Comparison of ENCODE assay signal across 22 mouse cellular contexts in genomic region chr12:84365137-84365536, GRCm38 (mm10). TPM values are rescaled to one million over a fixed set of nuclear protein-coding genes. Genes with fewer than 3 reads are reported as not detected.
DNase-seq lines count a peak whose midpoint lies in the region; TF ChIP-seq lines count a peak whose summit lies in the region.
"Had no signal": no experiment of that assay in that cellular context is flagged by ENCODE, and none has a peak within 500 bp of the region (broad histone marks: within the 10 kb centered on the region; RNA-seq: fewer than 3 reads in every experiment).

No protein-coding gene starts in this region.

- H3K9me3 ChIP-seq in E14TG2a.4 (ENCODE audit: low read length) (no peaks in the 10 kb centered on the region), ES-E14 (ENCODE audit: control insufficient read depth, insufficient read depth, low read depth, low read length) (no peaks in the 10 kb centered on the region)
- H3K9me3 ChIP-seq: embryonic facial prominence, embryonic 13.5 days; embryonic facial prominence, embryonic 15.5 days; forebrain, embryonic 13.5 days; forebrain, embryonic 15.5 days had no signal

- no peak overlapping the region for H3K27ac ChIP-seq in ES-E14 (ENCODE audit: insufficient read depth, low read depth, low read length, poor library complexity, severe bottlenecking)
- H3K27ac ChIP-seq: embryonic facial prominence, embryonic 13.5 days; embryonic facial prominence, embryonic 15.5 days; forebrain, embryonic 13.5 days; forebrain, embryonic 15.5 days had no signal

- H3K36me3 ChIP-seq in E14TG2a.4 (ENCODE audit: insufficient read depth, low read length) (peaks cover 31% of the 10 kb centered on the region), ES-E14 (ENCODE audit: control insufficient read depth, insufficient read depth, low read length, poor library complexity, severe bottlenecking) (peaks cover 9% of the 10 kb centered on the region)

- intact Hi-C loops in left cerebral cortex, postnatal 4 days (cut with DNase I) = no loop called here

- DNase-seq in ES-E14 (ENCODE audit: low read depth, low spot score) = no peak
- peak; percentile 95 for DNase-seq in fat pad, adult 2 months (ENCODE audit: extremely low read depth, low read depth, low spot score)
- DNase-seq in kidney, postnatal 10 days = no peak
- no peak for DNase-seq in spleen, postnatal 4 days (ENCODE audit: low spot score in 2 of 2)
- DNase-seq in left cerebral cortex, postnatal 4 days = no peak
- DNase-seq: adrenal gland, adult 8-10 months; adrenal gland, postnatal 14 days; adrenal gland, postnatal 36 days; cerebellum, adult 11 months; cerebellum, adult 18-20 months; cerebellum, adult 8-10 months; cerebellum, adult 9-11 months; cerebellum, postnatal 14 days; cerebellum, postnatal 36 days; embryo, embryonic 11 days; forebrain, postnatal 0 days had no signal

- H3K4me1 ChIP-seq in E14TG2a.4 (replicated peaks; ENCODE audit: low read depth, low read length) = peaks cover 53% of the 10 kb centered on the region
- peaks cover 0 to 18% of the 10 kb centered on the region in 2 experiments; a peak in 2 of 4 replicates for H3K4me1 ChIP-seq in ES-E14 (ENCODE audit: control insufficient read depth in 2 of 2, insufficient read depth in 2 of 2, low read length in 2 of 2, poor library complexity in 1 of 2)

- in situ Hi-C loops in ES-E14 (cut with MboI; ENCODE audit: low sequenced_read_pairs in 2 of 2, unreplicated experiment in 2 of 2) = no loop called here

- no peaks in the 10 kb centered on the region for H3K27me3 ChIP-seq in E14TG2a.4 (ENCODE audit: insufficient read depth, low read length)
- H3K27me3 ChIP-seq: embryonic facial prominence, embryonic 13.5 days; embryonic facial prominence, embryonic 15.5 days; forebrain, embryonic 13.5 days; forebrain, embryonic 15.5 days had no signal

- H3K4me3 ChIP-seq in E14TG2a.4 (replicated peaks; ENCODE audit: low read length) (peak overlapping the region; percentile 54), ES-E14 (ENCODE audit: insufficient read depth in 1 of 2, low read depth in 1 of 2, low read length in 2 of 2, poor library complexity in 1 of 2, severe bottlenecking in 1 of 2) (peak overlapping the region in 1 of 2 experiments; percentile 37; a peak in 2 of 4 replicates)
- H3K4me3 ChIP-seq: embryonic facial prominence, embryonic 13.5 days; embryonic facial prominence, embryonic 15.5 days; erythroblast, embryonic 14.5 days; forebrain, embryonic 13.5 days; forebrain, embryonic 15.5 days had no signal

- TF ChIP-seq CTCF in E14TG2a.4 (conservative IDR thresholded peaks at IDR 0.05; ENCODE audit: low read length) = no peak

- peak overlapping the region; percentile 59 for H3K9ac ChIP-seq in ES-E14 (ENCODE audit: insufficient read depth, low read depth, low read length, poor library complexity, severe bottlenecking)
- H3K9ac ChIP-seq: embryonic facial prominence, embryonic 13.5 days; embryonic facial prominence, embryonic 15.5 days; forebrain, embryonic 13.5 days; forebrain, embryonic 15.5 days; forebrain, postnatal 0 days had no signal

TF ChIP-seq in ES-E14, 5 proteins besides CTCF, POLR2A, EP300 and RAD21:
- TF ChIP-seq CHD2 (IDR thresholded peaks at IDR 0.05; ENCODE audit: low read depth, low read length) (no peak), HCFC1 (IDR thresholded peaks at IDR 0.05; ENCODE audit: borderline replicate concordance, insufficient read depth, low read length) (no peak), ZC3H11A (IDR thresholded peaks at IDR 0.05; ENCODE audit: borderline replicate concordance, low read depth, low read length) (no peak), ZNF384 (IDR thresholded peaks at IDR 0.05; ENCODE audit: low read depth, low read length) (no peak), MAFK (IDR thresholded peaks at IDR 0.05; ENCODE audit: insufficient read depth, low read depth, low read length) (no peak)

RNA-seq across cellular contexts. Expression of gene Fam161b, which starts 3.5 kb away (rescaled TPM):
- 2.9 and 3.7 TPM in 2 replicates for total RNA-seq in ES-E14 (2012; rRNA removed)
- total RNA-seq in left cerebral cortex, postnatal 4 days (2021) = 10 to 100 TPM; 11.8 to 12.3 TPM

RNA-seq across cellular contexts. Expression of gene Coq6, which starts 3.7 kb away (rescaled TPM):
- total RNA-seq in ES-E14 (2012; rRNA removed) = 49.6 and 82.6 TPM in 2 replicates
- total RNA-seq in left cerebral cortex, postnatal 4 days (2021) = 10 to 100 TPM; 23.9 to 28.0 TPM

RNA-seq across cellular contexts. Expression of gene Entpd5, which starts 43.7 kb away (rescaled TPM):
- 6.4 and 6.9 TPM in 2 replicates for total RNA-seq in ES-E14 (2012; rRNA removed)
- total RNA-seq in left cerebral cortex, postnatal 4 days (2021) = 10 to 100 TPM; 15.8 to 17.0 TPM

RNA-seq across cellular contexts. Expression of gene Bbof1, which starts 43.7 kb away (rescaled TPM):
- total RNA-seq in ES-E14 (2012; rRNA removed) = 0.63 and 1.2 TPM in 2 replicates
- total RNA-seq in left cerebral cortex, postnatal 4 days (2021) = 1 to 10 TPM; 6.1 to 8.7 TPM

RNA-seq across cellular contexts. Expression of gene Zfp410, which starts 48.5 kb away (rescaled TPM):
- 36.5 and 39.6 TPM in 2 replicates for total RNA-seq in ES-E14 (2012; rRNA removed)
- 10 to 100 TPM; 46.4 to 56.3 TPM for total RNA-seq in left cerebral cortex, postnatal 4 days (2021)
